Mouse (Mus musculus) liver, adult 2 months (tissue): ENCODE data around the gene Eno3.

Source experiments
- CTCF ChIP-seq: fragments of 200-500 bp; IDR thresholded peaks from 2 replicates; pipeline ENCODE4 v1.5.1; 2011; ENCODE audit warnings: low read depth, low read length, control low read depth
- POLR2A ChIP-seq: fragments of 200-500 bp; IDR thresholded peaks from 2 replicates; pipeline ENCODE4 v1.6.1; 2011; ENCODE audit warnings: low read length, control low read depth; ENCODE audit not compliant: insufficient read depth; ENCODE audit errors: extremely low read depth

DNA sequence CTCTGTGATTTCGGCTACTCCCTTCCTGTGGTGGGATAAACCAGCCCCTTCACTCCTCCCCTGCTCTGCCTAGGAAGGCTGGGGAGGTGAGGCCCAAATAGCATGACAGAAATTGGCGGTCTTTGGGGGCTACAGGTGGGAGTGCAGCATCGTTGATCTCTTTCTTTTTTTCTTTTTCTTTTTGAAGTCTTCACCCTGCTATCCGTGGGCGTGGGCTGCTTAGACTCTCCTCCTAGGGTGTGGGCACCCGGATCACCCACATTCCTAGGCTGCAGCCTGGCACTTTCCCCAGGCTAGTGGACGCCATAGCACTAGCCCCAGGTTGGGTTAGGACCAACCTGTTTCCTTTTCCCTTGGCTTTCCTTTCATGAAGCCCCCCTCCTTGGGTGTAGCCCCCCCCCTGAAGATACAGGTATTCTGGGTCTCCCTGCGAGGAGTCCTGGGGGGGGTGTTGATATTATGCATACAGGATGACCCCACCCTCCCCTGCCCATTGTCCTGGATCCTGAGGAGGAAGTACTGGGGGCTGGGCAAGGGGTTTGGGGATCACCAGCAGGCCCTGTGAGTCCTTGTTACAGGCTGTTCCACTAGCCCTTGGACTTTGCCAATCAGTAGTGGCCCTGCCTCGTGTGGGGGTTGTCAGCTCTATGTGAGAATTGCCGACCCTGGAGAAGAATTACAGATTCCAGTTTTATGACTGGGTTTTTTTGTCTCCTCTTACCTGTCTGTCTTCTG, 44.4 kb downstream of the Eno3 start:
- TF ChIP-seq CTCF (no peak), POLR2A (no peak)
